Mouse (Mus musculus): ENCODE results near the gene Tmem262. TPM values are rescaled to one million over a fixed set of nuclear protein-coding genes. Genes with fewer than 3 reads are reported as not detected.
"Not testable (repeated sequence)": the region's sequence is repeated elsewhere in the genome, so short reads cannot be mapped to it uniquely, and the experiment has no call there.

Tmem262 gene
- 0.85 TPM in 1 of 2 replicates, not detected in the other for total RNA-seq (2021)
- long read RNA-seq, partial matches to known transcripts = 0 of 3 reads
- long read RNA-seq, other reads (novel, unspliced or antisense) = 3 of 3 reads

- DNase-seq = no peak
These were observed at the start of gene Tmem262 for GRCm38 (mm10) chr19:6079983-6080480. TSS of gene Tmem262 (plus strand) at chr19:6080033.

- DNase-seq = no peak
These were observed 49.1 kb upstream of the Tmem262 start for GRCm38 (mm10) chr19:6030520-6031280.

- DNase-seq = no peak
These were observed 43.8 kb upstream of the Tmem262 start for GRCm38 (mm10) chr19:6035966-6036585.

GRCm38 (mm10) chr19:6037695-6038094 lies 42.1 kb upstream of the Tmem262 start:
- no peak for DNase-seq

- DNase-seq = no peak
These were observed 41.5 kb upstream of the Tmem262 start for GRCm38 (mm10) chr19:6038326-6038725.

GRCm38 (mm10) chr19:6040002-6040401 lies 39.8 kb upstream of the Tmem262 start:
- DNase-seq = no peak

- DNase-seq = no peak
These were observed 37.5 kb upstream of the Tmem262 start for GRCm38 (mm10) chr19:6042293-6042692.

- not testable (repeated sequence) for DNase-seq
These were observed 35.7 kb upstream of the Tmem262 start for GRCm38 (mm10) chr19:6044102-6044501.

GRCm38 (mm10) chr19:6045366-6046293 lies 34.2 kb upstream of the Tmem262 start:
- no peak for DNase-seq

GRCm38 (mm10) chr19:6046294-6047153 lies 33.3 kb upstream of the Tmem262 start, which contains the start of gene Syvn1:
TSS of gene Syvn1 (plus strand) at chr19:6046576.
- peak; percentile 89 for DNase-seq

GRCm38 (mm10) chr19:6047154-6047898 lies 32.5 kb upstream of the Tmem262 start:
- DNase-seq = no peak

GRCm38 (mm10) chr19:6047899-6048166 lies 32.0 kb upstream of the Tmem262 start:
- no peak for DNase-seq

- DNase-seq = no peak
These were observed 31.0 kb upstream of the Tmem262 start for GRCm38 (mm10) chr19:6048681-6049410.

GRCm38 (mm10) chr19:6052516-6052915 lies 27.3 kb upstream of the Tmem262 start:
- DNase-seq = peak; percentile 17

GRCm38 (mm10) chr19:6054296-6054695 lies 25.5 kb upstream of the Tmem262 start:
- DNase-seq = no peak

GRCm38 (mm10) chr19:6056696-6057095 lies 23.1 kb upstream of the Tmem262 start:
- no peak for DNase-seq

GRCm38 (mm10) chr19:6057313-6058096 lies 22.3 kb upstream of the Tmem262 start, which contains the start of the genes Mrpl49 and Fau:
TSS of gene Mrpl49 (minus strand) at chr19:6057785.
TSS of gene Fau (plus strand) at chr19:6057844.
- peak; percentile 99 for DNase-seq

GRCm38 (mm10) chr19:6058513-6058912 lies 21.3 kb upstream of the Tmem262 start:
- no peak for DNase-seq

- no peak for DNase-seq
These were observed 20.9 kb upstream of the Tmem262 start for GRCm38 (mm10) chr19:6058966-6059365.
